Mouse (Mus musculus) limb, embryonic 14.5 days (tissue): Measurements from ENCODE around the gene Lhx9. TPM values are rescaled to one million over a fixed set of nuclear protein-coding genes. Genes with fewer than 3 reads are reported as not detected.

Experiments
- ATAC-seq: fragments of 200-750 bp; cut with Nextera tagmentation; 2 replicates; pipeline ENCODE4 v1.8.0; 2017; ENCODE audit warnings: low read depth, moderate number of reproducible peaks, moderate TSS enrichment; ENCODE audit not compliant: low FRiP score
- DNase-seq: peaks from one replicate; pipeline ENCODE4 v3.0.0-alpha.2; 2015; ENCODE audit warnings: low spot score
- H3K27ac ChIP-seq: fragments of 300-500 bp; sonication (generic); replicated peaks from 2 replicates; pipeline ENCODE4 v1.5.1; 2014; ENCODE audit warnings: low read depth, mild to moderate bottlenecking, low read length, moderate library complexity, mixed read lengths
- H3K27me3 ChIP-seq: fragments of 300-500 bp; sonication (generic); 2 replicates; pipeline ENCODE4 v1.6.1; 2014; ENCODE audit warnings: low read length, mixed read lengths; ENCODE audit not compliant: control insufficient read depth, insufficient read depth
- H3K36me3 ChIP-seq: fragments of 300-500 bp; sonication (generic); 2 replicates; pipeline ENCODE4 v1.6.1; 2014; ENCODE audit warnings: mild to moderate bottlenecking, low read length, moderate library complexity, mixed read lengths; ENCODE audit not compliant: control insufficient read depth, insufficient read depth
- H3K4me1 ChIP-seq: fragments of 300-500 bp; sonication (generic); 2 replicates; pipeline ENCODE4 v1.6.1; 2014; ENCODE audit warnings: antibody characterized with exemption, low read length, mixed read lengths; ENCODE audit not compliant: control insufficient read depth, insufficient read depth
- H3K4me2 ChIP-seq: fragments of 300-500 bp; sonication (generic); replicated peaks from 2 replicates; pipeline ENCODE4 v1.6.1; 2014; ENCODE audit warnings: low read depth, mild to moderate bottlenecking, low read length, moderate library complexity; ENCODE audit not compliant: severe bottlenecking
- H3K4me3 ChIP-seq: fragments of 300-500 bp; sonication (generic); replicated peaks from 2 replicates; pipeline ENCODE4 v1.5.1; 2014; ENCODE audit warnings: low read length
- H3K9ac ChIP-seq: fragments of 300-500 bp; sonication (generic); 2 replicates; pipeline ENCODE4 v1.6.1; 2014; ENCODE audit warnings: mild to moderate bottlenecking, low read depth, low read length, moderate library complexity; ENCODE audit not compliant: severe bottlenecking
- H3K9me3 ChIP-seq: fragments of 300-500 bp; sonication (generic); 2 replicates; pipeline ENCODE4 v1.6.1; 2016; ENCODE audit warnings: low read length; ENCODE audit not compliant: control insufficient read depth
- POLR2A ChIP-seq: fragments of 200-500 bp; IDR thresholded peaks from 2 replicates; pipeline ENCODE4 v1.8.0; 2012; ENCODE audit warnings: inconsistent platforms, mild to moderate bottlenecking, moderate library complexity, borderline replicate concordance; ENCODE audit not compliant: insufficient read depth, insufficient read length; ENCODE audit errors: extremely low read depth
- WGBS: fragments of 180-500 bp; shearing (Covaris S2); extraction: QIAGEN DNeasy Blood & Tissue Kit; methylation state at CpG from one replicate; pipeline ENCODE4 v1.1.7; 2014; 5-methylcytosine and 5-hydroxymethylcytosine counted together
- polyA plus RNA-seq, 2 experiments: library from polyadenylated mRNA; depleted of rRNA in 1 of 2; stranded (reverse) in 1 of 2; unstranded in 1 of 2; fragments of >200 nt; fragmentation: Nextera tagmentation in 1 of 2; extraction: Ambion mirVana in 1 of 2; gene quantifications; 2 replicates each; pipeline versions ENCODE4 v1.2.1 to v1.2.3; 2012 to 2014

The Lhx9 gene
- polyA plus RNA-seq, 2 experiments = 11.9 to 15.4 TPM

- peak; percentile 6; the same call in 1 of the 2 replicates for ATAC-seq
- Histone ChIP-seq H3K9ac (0 out of 2 replicates have a peak overlapping the region, but pooled peaks have one; percentile 34), H3K36me3 (0 out of 2 replicates have a peak, but pooled peaks cover 7% of the 10 kb centered on the region), H3K4me1 (peaks cover 19% of the 10 kb centered on the region), H3K27ac (no peak overlapping the region), H3K4me3 (peak overlapping the region; percentile 37), H3K4me2 (peak overlapping the region; percentile 62), H3K27me3 (peaks cover 42% of the 10 kb centered on the region), H3K9me3 (no peaks in the 10 kb centered on the region)
- DNase-seq = peak; percentile 3
- no peak for TF ChIP-seq POLR2A
- under 1% methylated on average over 21 of the region's 21 CpGs for WGBS
Measured at GRCm38 (mm10) chr1:138847146-138847545, 1.2 kb downstream of the Lhx9 start.

GRCm38 (mm10) chr1:138846581-138846980 is 1.8 kb downstream of the Lhx9 start:
- DNase-seq = peak; percentile 2
- Histone ChIP-seq H3K4me2 (peak overlapping the region; percentile 62; the same call in 1 of the 2 replicates), H3K4me3 (peak overlapping the region; percentile 37)

GRCm38 (mm10) chr1:138846131-138846530 is 2.2 kb downstream of the Lhx9 start:
- no peak for ATAC-seq
- 0 out of 2 replicates have a peak, but pooled peaks cover 2% of the 10 kb centered on the region for H3K36me3 ChIP-seq
- H3K4me1 ChIP-seq = peaks cover 19% of the 10 kb centered on the region
- 0 out of 2 replicates have a peak overlapping the region, but pooled peaks have one; percentile 25 for H3K9ac ChIP-seq
- peak overlapping the region; percentile 37 for H3K4me3 ChIP-seq
- 18% methylated on average over 12 of the region's 12 CpGs for WGBS
- TF ChIP-seq POLR2A = no peak
- H3K27ac ChIP-seq = no peak overlapping the region
- H3K27me3 ChIP-seq = peaks cover 41% of the 10 kb centered on the region
- H3K4me2 ChIP-seq = peak overlapping the region; percentile 62; the same call in 1 of the 2 replicates
- H3K9me3 ChIP-seq = no peaks in the 10 kb centered on the region
- peak; percentile 4 for DNase-seq

More at GRCm38 (mm10) chr1:138846581-138846980, 1.8 kb downstream of the Lhx9 start:
- H3K9ac ChIP-seq = 0 out of 2 replicates have a peak overlapping the region, but pooled peaks have one; percentile 25
- WGBS = 11% methylated on average over 9 of the region's 9 CpGs
- TF ChIP-seq POLR2A = no peak
- peaks cover 19% of the 10 kb centered on the region for H3K4me1 ChIP-seq
- no peak overlapping the region for H3K27ac ChIP-seq
- H3K9me3 ChIP-seq = no peaks in the 10 kb centered on the region
- ATAC-seq = no peak
- H3K36me3 ChIP-seq = 0 out of 2 replicates have a peak, but pooled peaks cover 6% of the 10 kb centered on the region
- peaks cover 42% of the 10 kb centered on the region for H3K27me3 ChIP-seq

GRCm38 (mm10) chr1:138845481-138845880 is 2.9 kb downstream of the Lhx9 start:
- H3K27ac ChIP-seq = no peak overlapping the region
- H3K4me2 ChIP-seq = 0 out of 2 replicates have a peak overlapping the region, but pooled peaks have one; percentile 8
- H3K27me3 ChIP-seq = peaks cover 37% of the 10 kb centered on the region
- ATAC-seq (no peak), DNase-seq (no peak)
- no peak overlapping the region for H3K4me3 ChIP-seq
- WGBS = 33% methylated on average over 3 of the region's 3 CpGs
- no peaks in the 10 kb centered on the region for H3K36me3 ChIP-seq
- H3K9me3 ChIP-seq = no peaks in the 10 kb centered on the region
- no peak overlapping the region for H3K9ac ChIP-seq
- peaks cover 19% of the 10 kb centered on the region for H3K4me1 ChIP-seq
- no peak for TF ChIP-seq POLR2A

GRCm38 (mm10) chr1:138844166-138844565 is 4.2 kb downstream of the Lhx9 start:
- ATAC-seq (no peak), DNase-seq (no peak)
- Histone ChIP-seq H3K27me3 (peaks cover 46% of the 10 kb centered on the region), H3K4me2 (peak overlapping the region; percentile 55), H3K4me3 (peak overlapping the region; percentile 48), H3K27ac (peak overlapping the region; percentile 72; the same call in 1 of the 2 replicates), H3K4me1 (peaks cover 21% of the 10 kb centered on the region), H3K9ac (peak overlapping the region; percentile 63; the same call in 1 of the 2 replicates), H3K9me3 (no peaks in the 10 kb centered on the region), H3K36me3 (no peaks in the 10 kb centered on the region)
- WGBS = 7% methylated on average over 3 of the region's 3 CpGs
- no peak for TF ChIP-seq POLR2A
